Mouse (Mus musculus) forebrain, embryonic 13.5 days (tissue): ENCODE measurements around the gene Fgf13. TPM values are rescaled to one million over a fixed set of nuclear protein-coding genes. Genes with fewer than 3 reads are reported as not detected.
A peak's percentile ranks its signal among the peaks of the same experiment; 100 is the strongest.

Experiments
- ATAC-seq: fragments of 200-750 bp; cut with Nextera tagmentation; 2 replicates; pipeline ENCODE4 v1.8.0; 2017
- H3K27ac ChIP-seq: fragments of 300-500 bp; sonication (generic); 2 replicates; pipeline ENCODE4 v1.5.1; 2015; ENCODE audit warnings: inconsistent platforms, mild to moderate bottlenecking, moderate library complexity
- H3K27me3 ChIP-seq: fragments of 300-500 bp; sonication (generic); 2 replicates; pipeline ENCODE4 v1.6.1; 2015; ENCODE audit warnings: mild to moderate bottlenecking, inconsistent platforms
- H3K36me3 ChIP-seq: fragments of 300-500 bp; sonication (generic); 2 replicates; pipeline ENCODE4 v1.6.1; 2015; ENCODE audit warnings: mild to moderate bottlenecking, inconsistent platforms; ENCODE audit not compliant: poor library complexity, severe bottlenecking
- H3K4me1 ChIP-seq: fragments of 300-500 bp; sonication (generic); 2 replicates; pipeline ENCODE4 v1.6.1; 2015; ENCODE audit warnings: inconsistent platforms
- H3K4me2 ChIP-seq: fragments of 300-500 bp; sonication (generic); 2 replicates; pipeline ENCODE4 v1.6.1; 2015; ENCODE audit warnings: inconsistent platforms, mild to moderate bottlenecking, moderate library complexity
- H3K4me3 ChIP-seq: fragments of 300-500 bp; sonication (generic); 2 replicates; pipeline ENCODE4 v1.5.1; 2015; ENCODE audit warnings: mild to moderate bottlenecking, inconsistent platforms
- H3K9ac ChIP-seq: fragments of 300-500 bp; sonication (generic); 2 replicates; pipeline ENCODE4 v1.6.1; 2015; ENCODE audit warnings: mild to moderate bottlenecking, inconsistent platforms
- H3K9me3 ChIP-seq: fragments of 300-500 bp; sonication (generic); replicated peaks from 2 replicates; pipeline ENCODE4 v1.6.1; 2016; ENCODE audit warnings: inconsistent platforms
- WGBS: fragments of 180-500 bp; shearing (Covaris S2); methylation state at CpG from one replicate; pipeline ENCODE4 v1.1.7; 2015; 5-methylcytosine and 5-hydroxymethylcytosine counted together
- microRNA counts: library from miRNA; unstranded; fragments of <30 nt; microRNA quantifications from one replicate; lab custom pipeline; 2016
- microRNA-seq: library from miRNA; unstranded; fragments of <30 nt; microRNA quantifications from one replicate; pipeline ENCODE4, GENCODE M21; 2016
- polyA plus RNA-seq: library from polyadenylated mRNA; unstranded; fragments of >200 nt; fragmentation: Nextera tagmentation; extraction: Ambion mirVana; gene quantifications from 2 replicates; pipeline ENCODE4 v1.2.1, GENCODE M21; 2015

Fgf13 gene
- polyA plus RNA-seq, 1 experiment from 2014 or later: 76.7 TPM

- Histone ChIP-seq H3K4me3 (no peak overlapping the region), H3K4me1 (no peaks in the 10 kb centered on the region), H3K27me3 (no peaks in the 10 kb centered on the region), H3K4me2 (no peak overlapping the region), H3K27ac (no peak overlapping the region), H3K9me3 (no peaks in the 10 kb centered on the region), H3K9ac (no peak overlapping the region), H3K36me3 (no peaks in the 10 kb centered on the region)
- ATAC-seq: peak; percentile 65; the same call in 1 of the 2 replicates
These were observed 487.4 kb downstream of the Fgf13 start for GRCm38 (mm10) chrX:59080427-59080826.

- WGBS: 72% methylated on average over 3 of the region's 3 CpGs
- H3K4me3 ChIP-seq: no peak overlapping the region
- no peaks in the 10 kb centered on the region for H3K4me1 ChIP-seq
- H3K9ac ChIP-seq: no peak overlapping the region
- ATAC-seq: no peak
- H3K4me2 ChIP-seq: no peak overlapping the region
- no peaks in the 10 kb centered on the region for H3K36me3 ChIP-seq
- H3K9me3 ChIP-seq: no peaks in the 10 kb centered on the region
- H3K27ac ChIP-seq: no peak overlapping the region
- no peaks in the 10 kb centered on the region for H3K27me3 ChIP-seq
These were observed 495.8 kb downstream of the Fgf13 start for GRCm38 (mm10) chrX:59072083-59072482.

DNA sequence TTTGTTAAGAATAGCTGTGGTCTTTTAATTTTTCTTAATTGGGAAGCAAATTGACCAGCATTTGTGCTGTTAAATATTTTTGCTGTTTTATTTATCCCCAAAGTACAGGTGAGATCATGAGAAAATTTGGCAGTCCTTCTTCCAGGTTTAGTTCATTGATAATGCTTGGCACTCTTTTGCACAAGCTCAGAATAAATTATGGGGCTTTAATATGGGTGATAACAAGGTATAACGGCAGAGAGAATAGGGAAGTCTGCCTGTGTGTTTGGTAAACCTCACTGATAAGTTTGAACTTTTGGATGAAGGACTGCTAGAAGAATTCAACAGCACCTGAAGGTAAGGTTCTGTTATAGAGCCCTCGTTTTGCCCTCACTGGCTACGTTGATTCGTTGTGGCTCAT, 504.7 kb downstream of the Fgf13 start:
- no peaks in the 10 kb centered on the region for H3K27me3 ChIP-seq
- 87% methylated on average over 4 of the region's 4 CpGs for WGBS
- no peak overlapping the region for H3K4me3 ChIP-seq
- H3K36me3 ChIP-seq: no peaks in the 10 kb centered on the region; the same call in 1 of the 2 replicates
- no peaks in the 10 kb centered on the region for H3K4me1 ChIP-seq
- no peak overlapping the region for H3K4me2 ChIP-seq
- no peak overlapping the region for H3K27ac ChIP-seq
- no peaks in the 10 kb centered on the region for H3K9me3 ChIP-seq
- no peak for ATAC-seq
- no peak overlapping the region for H3K9ac ChIP-seq

GRCm38 (mm10) chrX:59034969-59035368, 532.9 kb downstream of the Fgf13 start:
- H3K4me2 ChIP-seq: no peak overlapping the region
- H3K4me1 ChIP-seq: no peaks in the 10 kb centered on the region
- no peak for ATAC-seq
- H3K27me3 ChIP-seq: no peaks in the 10 kb centered on the region
- 83% methylated on average over 1 of the region's 1 CpGs for WGBS
- H3K4me3 ChIP-seq: no peak overlapping the region
- H3K9me3 ChIP-seq: no peaks in the 10 kb centered on the region
- H3K36me3 ChIP-seq: no peaks in the 10 kb centered on the region
- no peak overlapping the region for H3K9ac ChIP-seq
- H3K27ac ChIP-seq: no peak overlapping the region

MicroRNA genes within 50 kb of the gene (microRNA counts, 519-probe panel; counts per million panel counts)
- microRNA mmu-miR-504 (lab: Ali Mortazavi, UCI): 3,015 counts per million, percentile 66 among the panel's probes with 10 or more counts

Small RNAs within 50 kb of the gene (microRNA-seq; reads per million reads assigned to microRNA genes)
- 18.5 reads per million, percentile 29 among the genes with 10 or more reads in this experiment for gene Mir504
